Mouse (Mus musculus): ENCODE results near the gene Rnase13.

DNA sequence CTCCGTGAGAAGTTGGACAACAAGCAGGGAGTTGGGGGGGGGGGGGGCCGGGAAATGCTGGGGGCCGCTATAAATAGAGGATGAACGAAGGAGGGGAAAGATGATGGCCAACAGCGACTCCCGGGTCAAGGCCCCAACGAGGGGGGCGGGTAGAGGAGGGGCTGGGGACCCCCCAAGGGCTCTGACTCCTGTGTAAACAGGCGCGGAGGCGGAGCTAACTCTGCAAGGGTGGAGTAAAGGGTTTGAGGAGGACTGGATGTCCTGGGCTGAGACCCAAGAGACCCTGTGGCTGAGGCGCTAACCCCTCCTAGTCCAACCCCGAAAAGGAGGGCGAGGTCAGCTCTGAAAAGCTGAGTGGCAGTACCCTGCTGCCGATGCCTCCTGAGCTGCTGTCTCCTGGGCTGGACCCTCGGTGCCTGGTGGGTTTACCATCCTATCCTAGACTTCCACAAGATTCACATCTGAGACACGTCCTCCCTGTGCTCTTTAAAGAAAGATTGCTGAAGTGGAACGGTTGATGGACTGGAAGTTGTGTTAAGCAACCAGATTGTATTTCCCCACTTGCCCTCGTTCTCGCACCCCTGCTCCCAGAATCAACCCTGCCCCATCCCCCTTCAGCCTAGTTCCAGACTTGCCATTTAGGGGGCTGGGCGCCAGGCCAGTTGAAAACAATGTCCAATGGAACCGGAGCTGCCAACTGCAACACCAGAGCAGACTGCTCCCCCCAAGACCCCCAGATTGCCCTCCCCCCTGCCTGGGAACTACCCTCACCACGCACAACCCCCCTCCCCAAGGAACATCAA lies 8.4 kb downstream of the Rnase13 start, which contains the start of gene Ndrg2:
- TF ChIP-seq CTCF (IDR thresholded peaks at IDR 0.05; ENCODE audit: low read depth, low read length) (no peak), POLR2A (IDR thresholded peaks at IDR 0.05; ENCODE audit: insufficient read depth, low read length) (no peak), EP300 (IDR thresholded peaks at IDR 0.05; ENCODE audit: insufficient read depth, low read depth, low read length) (no peak)

Data from ES-Bruce4 (cell line).